Mouse (Mus musculus) heart, adult 8-10 months (tissue): ENCODE data around the gene Fam20c. TPM values are rescaled to one million over a fixed set of nuclear protein-coding genes. Genes with fewer than 3 reads are reported as not detected.

ENCODE experiments used
- DNase-seq: peaks from one replicate; pipeline ENCODE4 v3.0.0; 2022; ENCODE audit warnings: low spot score
- total RNA-seq, 4 experiments: library from RNA; stranded (reverse); gene quantifications; 2 replicates each; pipeline ENCODE4 v1.2.4; 2022

The Fam20c gene
- total RNA-seq, 4 experiments from 2014 or later, result 11.6 to 16.9 (median 14.3) TPM

DNA sequence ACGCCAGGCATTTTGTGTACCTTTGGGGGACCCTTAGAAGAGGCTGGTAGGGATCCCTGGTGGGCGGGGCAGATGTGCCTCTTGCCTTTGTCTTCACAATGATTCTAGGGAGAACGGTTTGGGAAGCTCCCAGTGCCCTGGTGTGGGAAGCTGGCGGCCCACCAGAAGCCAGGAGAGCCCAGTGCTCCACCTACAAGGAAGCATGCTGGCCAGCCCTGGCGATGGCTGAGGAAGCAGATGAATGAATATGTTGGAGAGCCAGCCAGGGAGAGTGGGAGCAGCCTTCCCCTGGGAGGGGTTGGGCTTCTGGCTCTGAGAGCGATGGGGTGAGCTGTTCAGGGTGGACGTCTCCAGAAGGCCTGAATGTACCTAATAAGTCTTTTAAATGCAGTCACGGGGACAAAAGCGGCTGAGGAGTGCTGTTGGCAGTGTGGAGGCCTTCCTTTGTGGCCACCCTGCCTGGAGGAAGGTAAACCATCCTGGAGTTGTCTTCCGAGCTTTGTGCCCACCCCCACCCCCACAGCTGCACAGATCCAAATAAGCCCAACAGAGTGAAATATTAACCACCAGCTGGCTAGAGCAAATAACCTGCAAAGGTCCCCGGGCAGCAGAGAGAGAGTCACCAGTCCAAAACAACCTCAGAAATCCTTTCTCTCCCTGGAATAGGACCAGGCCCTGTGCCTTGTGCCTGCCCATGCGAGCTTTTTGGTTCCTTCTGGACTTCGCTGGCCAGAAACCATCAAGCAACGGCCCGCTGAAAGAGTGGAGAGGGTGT is 2.2 kb downstream of the Fam20c start:
- peak; percentile 58 for DNase-seq

DNA sequence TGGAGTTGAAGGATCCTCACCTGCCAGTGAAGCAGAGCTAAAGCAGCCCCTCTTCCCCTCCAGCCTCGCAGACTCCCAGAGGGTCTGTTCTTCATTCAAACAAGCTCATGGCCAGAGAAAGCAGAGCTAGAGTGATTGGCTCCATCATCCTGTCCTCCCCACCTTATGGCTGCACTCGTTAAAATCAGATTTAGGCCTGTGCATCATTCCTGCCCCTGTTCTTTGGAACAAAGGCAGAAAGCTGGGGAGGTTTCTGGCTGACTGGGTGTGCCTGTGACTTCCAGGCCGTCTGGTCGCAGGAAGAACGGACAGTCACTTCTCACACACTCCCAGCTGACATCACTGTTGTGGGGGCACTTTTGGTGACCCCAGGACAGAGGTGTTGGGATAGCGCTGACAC is 2.8 kb downstream of the Fam20c start:
- no peak for DNase-seq

DNA sequence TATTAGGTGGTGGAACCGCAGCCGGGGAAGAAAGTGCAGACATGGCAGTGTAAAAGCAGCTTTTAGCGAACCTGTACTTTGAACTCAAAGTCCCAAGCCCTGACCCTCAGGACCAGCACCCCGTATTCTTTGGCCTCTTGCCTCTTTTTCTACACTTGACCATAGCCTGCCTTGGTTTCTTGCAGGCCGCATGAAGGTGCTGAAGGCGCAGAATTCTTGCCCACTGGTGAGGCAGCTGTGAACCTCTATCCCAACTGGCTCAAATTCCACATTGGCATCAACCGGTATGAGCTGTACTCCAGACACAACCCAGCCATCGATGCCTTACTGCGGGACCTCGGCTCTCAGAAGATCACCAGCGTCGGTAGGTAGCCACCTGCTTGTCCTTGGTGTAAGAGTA is 3.3 kb downstream of the Fam20c start:
- no peak for DNase-seq

DNA sequence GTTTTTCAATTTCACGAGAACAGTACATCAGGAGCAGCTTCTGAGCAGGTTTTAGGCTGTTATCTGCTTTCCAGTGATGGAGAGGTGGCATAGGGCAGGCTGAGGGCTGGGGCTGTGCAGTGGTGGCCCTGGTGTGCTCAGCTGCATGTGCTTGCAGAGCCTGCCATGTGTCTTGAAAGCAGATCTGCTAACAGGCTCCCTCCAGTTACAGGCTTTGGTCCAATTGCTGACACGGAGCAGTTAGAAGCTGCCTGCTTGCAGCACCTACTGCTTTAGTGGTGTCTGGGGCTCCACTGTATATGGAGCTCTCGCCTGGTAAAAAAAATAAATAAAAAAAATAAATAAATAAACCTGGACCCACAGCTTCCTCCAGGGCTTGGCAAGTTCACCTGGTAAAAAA is 4.2 kb downstream of the Fam20c start:
- no peak for DNase-seq

DNA sequence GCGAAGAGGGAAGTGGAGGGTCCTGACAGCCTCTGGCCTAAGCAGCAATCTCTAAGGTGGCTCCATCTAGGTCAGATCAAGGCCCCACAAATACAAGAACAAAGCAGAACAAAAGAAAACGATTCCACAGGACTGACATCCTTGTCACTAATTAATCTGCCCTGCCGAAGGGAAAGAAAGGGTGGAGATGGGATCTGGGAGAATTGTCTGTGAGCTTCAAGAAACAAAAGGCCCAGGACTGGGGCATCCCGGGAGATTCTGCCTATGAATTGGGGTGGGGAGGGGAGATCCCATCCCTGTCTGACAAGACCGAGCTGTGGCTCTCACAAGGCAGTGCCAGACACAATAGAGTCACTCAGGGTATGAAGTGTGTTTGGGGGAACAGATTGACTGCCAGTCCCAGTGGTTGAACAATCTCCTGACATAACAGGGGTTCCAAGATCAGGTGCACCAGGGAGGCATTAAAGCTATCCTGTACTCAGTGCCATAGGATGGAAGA is 7.6 kb downstream of the Fam20c start:
- DNase-seq, result no peak

DNA sequence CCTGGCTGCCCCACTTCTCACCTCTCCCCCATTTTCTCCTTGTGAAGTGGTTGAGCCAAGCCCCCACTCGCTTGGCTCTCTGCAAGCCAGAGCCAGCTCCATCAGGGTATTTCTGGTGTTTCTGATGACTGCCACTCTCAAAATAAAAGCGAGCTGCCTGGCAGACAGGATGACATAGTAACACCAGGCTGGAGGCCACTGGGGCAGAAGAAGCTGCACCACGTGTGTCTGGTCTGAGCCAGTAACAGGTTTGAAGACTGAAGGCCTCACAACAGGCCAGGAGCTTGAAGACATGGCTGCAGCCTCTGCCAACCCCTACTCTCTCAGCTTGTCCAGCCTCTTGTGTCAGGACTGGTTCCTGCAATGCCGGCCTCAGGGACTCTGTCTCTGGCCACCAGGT is 8.0 kb downstream of the Fam20c start:
- DNase-seq, result peak; percentile 25

DNA sequence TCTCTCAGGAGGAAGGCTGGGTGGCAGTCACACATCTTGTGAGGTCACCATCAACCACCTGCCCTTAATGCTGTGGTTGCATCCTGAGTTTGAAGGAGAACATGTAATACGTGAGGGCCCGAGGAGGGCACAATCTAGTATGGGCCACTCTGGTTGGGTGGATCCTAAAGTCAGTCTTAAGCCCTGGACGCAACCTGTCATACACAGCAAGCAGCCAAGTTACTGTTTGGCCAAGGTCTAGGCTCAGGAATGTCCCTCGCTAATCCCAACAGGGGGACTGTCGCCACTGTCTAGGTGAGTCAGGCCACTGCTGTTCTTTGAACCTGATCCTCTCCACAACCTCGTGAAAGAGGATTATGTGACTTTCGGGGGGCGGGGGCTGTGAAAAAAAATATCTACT is 10.3 kb downstream of the Fam20c start:
- no peak for DNase-seq

DNA sequence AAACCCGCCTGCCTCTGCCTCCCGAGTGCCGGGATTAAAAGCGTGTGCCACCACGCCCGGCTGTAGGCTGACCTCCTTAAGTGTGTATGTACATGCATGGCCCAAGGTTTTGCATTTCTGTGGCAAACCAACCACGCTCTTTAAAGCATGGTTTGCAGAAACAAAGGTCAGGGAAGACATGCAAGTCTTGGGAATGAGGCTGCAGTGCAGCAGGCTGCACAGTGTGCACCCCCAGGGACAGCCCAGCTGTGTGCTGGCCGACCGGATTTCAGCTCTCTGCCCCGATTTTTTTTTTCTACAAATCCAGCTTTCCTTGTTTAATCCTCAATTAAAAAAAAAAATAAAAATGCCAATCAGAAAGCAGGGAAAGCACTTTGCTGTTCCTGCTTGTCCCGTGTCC is 13.3 kb downstream of the Fam20c start:
- no peak for DNase-seq

DNA sequence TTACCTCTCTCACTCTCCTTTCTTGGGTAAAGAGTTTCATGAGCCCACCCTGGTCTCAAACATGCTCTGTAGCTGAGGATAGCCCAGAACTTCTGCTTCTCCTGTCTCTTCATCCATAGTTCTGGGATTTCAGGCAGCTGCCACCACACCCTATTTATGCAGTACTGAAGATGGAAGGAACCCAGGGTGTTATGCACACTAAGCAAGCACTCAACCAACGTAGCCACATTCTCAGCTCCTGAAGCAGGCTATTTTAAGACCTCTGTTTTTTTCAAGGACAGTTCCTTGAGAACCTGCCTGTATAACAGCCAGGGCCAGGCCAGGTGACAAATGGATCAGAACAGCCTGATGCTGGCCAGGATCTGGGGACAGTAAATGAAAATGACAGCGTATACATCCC is 14.4 kb downstream of the Fam20c start:
- no peak for DNase-seq

DNA sequence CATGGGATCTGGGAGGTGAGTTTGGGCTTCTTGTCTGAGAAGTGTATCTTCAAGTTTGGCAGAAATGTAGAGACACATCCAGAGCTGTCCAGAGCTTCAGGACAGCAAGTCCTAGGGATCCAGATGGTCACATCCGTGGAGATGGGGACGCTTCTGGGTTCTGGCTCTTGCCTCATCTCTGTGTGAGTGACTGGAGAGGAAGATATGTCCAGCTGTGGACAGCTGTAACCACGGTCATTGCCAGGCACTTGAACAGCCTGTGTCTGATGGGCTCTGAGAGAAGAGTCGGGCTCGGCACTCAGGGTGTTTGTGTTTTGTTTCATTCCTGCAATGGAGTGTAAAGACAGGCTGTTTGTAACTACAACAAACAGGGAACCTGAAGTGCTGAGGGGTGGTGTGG is 14.8 kb downstream of the Fam20c start:
- peak; percentile 68 for DNase-seq

DNA sequence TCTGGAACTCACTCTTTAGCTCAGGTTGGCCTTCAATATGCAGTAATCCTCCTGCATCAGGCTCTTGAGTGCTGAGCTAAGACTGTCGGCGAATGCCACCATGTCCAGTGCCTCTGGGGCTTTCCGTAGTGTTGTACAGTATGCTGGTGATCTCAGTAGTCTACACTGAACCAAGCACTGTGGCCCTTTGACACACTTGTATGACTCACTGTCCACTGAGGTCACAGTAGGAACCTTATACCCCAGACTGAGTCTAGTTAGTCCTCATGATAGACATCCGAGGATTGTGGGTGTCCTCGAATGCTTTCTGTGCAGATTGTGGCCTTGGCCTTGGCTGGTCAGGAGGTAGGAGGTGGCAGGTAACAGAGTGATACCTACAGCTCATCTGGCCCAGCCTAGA is 20.8 kb downstream of the Fam20c start:
- no peak for DNase-seq

DNA sequence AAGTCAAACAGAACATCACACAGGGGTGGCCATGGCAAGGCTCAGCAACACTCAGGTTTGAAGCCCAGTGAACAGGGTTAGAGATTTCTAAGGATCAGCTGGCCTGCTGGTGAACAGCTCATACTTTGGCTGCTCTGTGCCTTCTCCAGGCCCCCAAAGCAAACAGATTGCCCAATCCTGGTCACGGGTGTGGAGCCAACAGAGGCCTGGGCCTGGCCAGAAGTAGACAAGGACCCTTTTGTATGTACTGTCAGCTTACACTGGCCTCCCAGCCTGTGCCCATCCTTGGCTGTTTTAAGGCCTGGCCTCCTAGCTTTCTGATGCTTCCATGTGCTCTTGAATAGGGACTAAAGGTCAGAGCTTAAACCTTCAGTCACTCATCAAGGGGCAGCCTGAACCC is 22.0 kb downstream of the Fam20c start:
- peak; percentile 58 for DNase-seq

DNA sequence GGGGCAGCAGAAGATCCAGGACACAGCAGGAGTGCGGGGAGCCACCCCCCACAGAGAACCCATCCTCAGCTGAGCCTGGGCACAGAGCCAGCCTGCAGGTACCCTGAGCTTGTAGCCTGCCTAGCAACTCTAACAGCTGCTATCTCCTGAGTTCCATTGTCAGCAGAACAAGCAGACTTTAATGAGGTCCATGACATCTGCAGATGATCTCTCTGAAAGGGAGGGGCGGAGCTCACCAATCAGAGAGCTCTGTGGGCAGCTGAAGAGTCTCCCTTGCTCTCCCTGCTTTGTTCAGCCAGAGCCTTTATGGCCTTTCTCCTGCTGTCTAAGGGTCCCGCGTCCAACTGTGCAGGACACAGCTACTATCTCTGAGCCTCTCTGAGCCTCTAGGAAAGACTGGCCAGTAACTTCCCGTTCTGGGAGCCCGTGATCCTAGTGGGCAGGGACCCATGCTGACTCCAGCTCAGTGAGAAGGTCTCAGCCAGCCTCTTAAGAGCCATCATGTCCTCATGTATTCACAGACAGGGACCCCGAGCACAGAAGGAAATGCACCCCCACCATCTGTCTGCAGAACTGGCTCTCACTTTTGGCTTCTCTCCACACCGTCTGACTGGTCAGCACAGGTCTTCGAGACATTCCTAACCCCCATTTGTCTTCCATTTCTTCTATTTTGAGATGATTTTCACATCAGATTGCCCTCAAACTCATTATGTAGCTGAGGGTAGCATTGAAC is 24.6 kb downstream of the Fam20c start:
- DNase-seq, result no peak

DNA sequence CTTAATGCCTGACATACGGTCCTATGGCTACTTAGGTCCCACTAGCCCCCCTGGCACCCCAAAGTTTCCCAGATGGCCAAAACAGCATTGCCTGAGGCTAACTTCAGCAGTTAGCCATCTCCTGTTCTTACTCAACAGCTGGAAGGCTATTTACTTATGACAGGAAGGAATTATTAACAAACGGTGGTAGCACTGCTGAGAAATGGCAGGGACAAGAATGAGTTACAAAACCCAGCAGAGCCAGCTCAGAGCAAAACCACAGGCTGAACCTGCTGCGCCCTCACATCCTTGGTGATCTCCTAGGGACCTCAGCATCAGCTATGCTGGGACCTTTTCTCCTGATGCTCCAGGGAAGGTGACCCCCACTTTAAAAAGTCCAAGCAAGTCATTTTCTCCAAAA is 25.3 kb downstream of the Fam20c start:
- no peak for DNase-seq

DNA sequence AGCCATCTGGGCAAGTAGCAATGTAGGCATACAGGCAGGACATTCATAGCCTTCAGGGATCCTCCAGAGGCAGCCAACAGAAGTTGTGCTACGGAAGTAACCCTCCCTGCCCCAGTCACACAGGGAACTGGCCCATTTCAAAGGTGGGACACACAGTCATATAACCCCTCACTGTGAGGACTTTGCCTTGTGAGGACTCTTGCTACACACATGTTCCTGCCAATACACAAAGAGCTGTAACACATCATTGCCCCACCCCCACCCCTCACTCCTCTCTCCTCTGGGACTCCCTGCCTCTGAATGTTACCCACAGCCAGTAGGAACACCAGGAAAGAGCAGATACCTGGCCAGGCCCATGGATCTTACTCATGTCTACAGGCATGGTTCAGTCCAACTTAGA is 28.4 kb downstream of the Fam20c start:
- DNase-seq, result no peak

DNA sequence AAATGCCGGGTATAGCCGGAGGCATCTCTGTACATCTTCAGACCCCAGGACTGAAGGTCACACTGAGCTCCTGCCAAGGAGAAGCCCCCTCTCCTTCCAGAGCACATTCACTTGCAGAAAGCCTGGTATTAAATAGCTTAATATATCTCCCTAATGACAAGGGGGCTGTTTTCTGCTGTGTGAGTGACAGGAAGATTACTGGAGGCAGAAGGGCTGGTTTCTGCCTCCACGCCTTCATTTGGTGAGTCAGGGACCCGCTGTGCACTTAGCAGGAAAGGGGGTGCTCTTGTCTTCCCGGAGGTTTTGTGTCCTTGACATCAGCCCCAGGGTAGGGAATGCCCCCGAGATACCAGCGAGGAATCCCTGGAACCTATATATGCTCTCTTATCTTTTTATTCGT is 28.9 kb downstream of the Fam20c start:
- DNase-seq, result no peak

DNA sequence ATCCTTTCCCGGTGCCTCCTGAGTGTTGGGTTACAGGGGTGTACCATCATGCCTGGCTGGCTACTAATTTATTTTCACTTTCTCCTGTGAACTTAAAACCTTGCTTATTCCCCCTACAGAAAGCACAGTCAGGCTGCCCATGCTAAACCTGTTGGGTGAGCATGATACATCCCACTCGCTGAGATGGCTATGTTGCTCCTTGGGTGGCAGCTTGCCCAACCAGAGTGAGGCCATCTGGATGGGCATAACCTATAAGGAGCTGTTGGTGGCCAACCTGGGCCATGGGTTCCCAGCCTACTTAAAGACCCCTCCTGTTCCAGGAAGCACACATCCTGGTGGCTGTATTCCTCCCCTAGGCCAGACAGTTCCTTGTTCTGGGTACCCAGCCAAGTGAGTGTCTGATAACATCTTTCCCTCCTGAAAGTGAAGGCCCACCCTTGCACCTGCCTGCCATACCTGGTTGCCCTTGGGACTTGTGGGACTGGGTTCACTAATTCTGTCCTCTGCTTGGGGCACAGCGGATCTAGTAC is 31.7 kb downstream of the Fam20c start:
- no peak for DNase-seq

DNA sequence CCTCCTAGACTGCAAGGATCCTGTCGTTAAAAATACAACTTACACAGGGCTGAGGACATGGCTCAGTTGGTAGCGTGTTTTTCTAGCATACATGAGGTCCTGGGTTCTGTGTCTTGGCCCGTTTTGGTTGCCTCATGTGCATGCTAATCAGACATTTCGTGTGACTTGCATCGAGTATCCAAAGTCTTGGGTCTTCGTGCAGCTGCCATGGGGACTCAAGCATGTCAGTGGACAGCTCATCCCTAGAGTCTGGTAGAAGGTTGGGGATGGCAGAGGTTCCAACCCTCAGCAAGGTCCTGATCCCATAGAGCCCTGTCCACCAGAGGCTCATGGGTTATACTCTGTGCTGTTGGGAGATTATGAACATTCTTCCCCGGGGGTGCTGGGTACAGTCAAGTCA is 33.3 kb downstream of the Fam20c start:
- DNase-seq, result no peak

DNA sequence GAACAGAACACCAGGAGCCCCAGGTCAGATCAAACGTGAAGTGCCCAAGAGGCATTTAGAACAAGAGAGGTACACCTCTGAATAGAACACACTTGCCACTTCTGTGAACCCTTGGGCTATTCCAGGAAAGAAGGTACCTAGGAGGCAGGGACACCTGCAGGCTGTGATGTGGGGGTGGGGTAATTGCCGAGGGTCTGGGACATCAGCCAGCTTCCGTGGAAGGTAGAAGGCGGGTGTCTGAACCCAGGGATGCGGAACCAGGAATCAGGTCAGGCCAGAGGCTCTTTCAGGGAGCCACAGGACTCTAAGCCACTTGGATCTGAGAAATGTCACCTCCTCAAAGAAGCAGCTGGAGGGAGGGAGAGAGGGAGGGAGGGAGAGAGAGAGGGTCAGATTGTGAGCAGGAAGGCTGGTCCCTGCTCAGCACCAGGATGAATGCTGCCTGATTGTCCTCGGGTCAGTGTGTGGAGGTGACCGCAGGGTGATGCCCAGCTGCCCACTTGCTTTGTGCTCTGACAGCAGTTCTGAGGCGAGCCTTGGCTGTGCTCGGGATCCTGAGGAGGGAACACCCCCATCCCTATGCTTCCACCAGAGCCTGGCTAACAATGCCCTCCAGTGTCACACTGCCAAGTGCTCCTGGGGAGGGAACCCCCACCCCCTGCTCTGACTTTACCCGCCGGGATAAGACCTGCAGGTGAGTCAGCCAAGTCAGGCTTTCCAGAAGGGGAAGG is 34.3 kb downstream of the Fam20c start:
- DNase-seq, result no peak

DNA sequence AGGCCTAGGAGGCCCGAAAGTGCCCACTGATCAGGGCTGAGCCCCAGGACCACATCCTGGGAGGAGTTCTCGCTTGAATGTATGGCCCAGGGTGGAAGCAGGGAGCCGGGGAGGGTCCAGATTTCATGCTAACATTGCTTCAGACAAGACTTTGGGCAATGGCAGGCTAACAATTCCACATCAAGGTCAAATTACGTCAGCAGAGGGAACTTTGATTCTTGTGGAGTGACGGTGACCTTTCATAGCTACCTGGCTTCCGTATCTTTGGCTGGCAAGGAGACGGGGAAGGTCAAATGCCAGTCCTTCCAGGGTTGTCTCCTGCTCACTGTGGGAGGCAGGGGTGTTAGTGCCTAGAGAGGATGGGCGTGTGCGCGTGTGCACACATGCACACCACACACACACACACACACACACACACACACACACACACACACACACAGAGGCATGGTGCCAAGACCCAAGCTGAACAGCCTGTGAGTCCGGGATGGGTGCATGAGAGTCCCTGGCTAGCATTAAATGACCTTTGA is 36.7 kb downstream of the Fam20c start:
- DNase-seq, result no peak

DNA sequence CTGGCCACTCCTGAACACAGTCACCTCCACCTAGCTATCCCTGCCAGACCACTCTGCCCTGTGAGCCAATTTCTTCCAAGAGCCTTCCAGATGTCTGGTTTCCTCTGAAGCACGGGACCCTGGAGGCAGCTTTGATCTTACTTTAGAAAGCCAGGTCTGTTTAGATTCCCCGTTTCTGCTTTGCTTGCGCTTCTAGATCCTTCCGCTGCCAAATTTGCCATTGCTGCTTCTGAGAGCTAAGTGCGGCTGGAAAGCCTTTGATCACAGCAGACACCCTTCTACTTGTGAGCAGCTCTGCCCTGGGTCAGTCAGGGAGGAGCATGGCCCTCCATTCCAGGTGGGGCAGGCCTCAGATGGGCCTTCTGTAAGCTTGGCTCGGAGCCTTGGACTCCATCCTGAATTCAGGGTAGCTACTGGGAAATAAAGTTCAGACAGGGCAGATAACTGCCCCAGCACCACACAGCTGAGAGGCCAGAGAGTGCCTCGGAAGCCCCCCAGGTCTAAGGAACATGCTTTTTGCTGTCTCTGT is 47.3 kb downstream of the Fam20c start:
- DNase-seq, result no peak

DNA sequence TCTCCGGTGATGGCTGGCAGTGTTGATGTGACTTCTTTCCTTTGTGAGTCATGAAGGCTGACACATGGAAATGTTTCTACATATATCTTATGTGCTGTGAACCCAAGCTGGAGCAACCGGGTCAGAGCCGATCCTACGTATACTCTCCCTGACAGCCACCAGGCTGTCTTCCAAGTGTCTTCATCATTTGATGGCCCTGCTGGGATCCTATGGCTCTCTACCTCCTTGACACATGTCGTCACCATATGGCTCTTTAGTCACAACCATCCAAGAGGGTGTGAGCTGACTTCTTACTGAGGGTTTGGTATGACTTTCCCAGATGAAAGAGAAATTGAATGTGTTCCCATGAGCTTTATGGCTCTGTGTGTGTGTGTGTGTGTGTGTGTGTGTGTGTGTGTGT is 50.0 kb downstream of the Fam20c start:
- no peak for DNase-seq
